ENCODE assay signal across 24 mouse cellular contexts in the genomic region with DNA sequence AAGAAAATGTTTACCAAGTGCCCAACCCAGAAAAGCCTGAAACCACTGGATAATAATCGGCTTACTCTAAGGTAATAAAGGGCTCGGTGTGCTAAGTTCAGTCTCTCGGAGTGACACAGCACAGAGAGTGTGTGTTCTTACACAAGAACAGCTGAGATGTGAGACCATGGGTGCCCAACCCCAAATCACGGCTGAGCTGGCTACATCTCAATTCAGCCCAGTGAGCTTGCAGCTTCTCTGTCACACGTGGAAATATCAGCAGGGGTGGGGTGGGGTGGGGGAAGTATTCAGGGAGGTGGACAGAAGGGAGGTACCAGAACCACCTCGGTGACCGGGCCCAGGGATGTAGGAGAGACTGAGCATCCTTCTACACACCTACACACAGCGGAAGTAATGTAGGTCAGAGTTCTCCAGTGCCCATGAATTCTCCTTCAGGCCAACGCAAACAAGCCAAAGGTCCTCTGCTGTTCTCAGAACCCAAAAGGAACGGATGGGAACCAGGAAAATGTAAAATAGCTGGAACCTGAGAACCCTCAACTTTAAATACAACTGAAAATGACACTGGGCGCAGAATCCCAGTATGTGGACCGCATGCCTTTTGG. TPM values are rescaled to one million over a fixed set of nuclear protein-coding genes. Genes with fewer than 3 reads are reported as not detected.
DNase-seq lines count a peak whose midpoint lies in the region; ATAC-seq and TF ChIP-seq lines count a peak whose summit lies in the region.
"Had no signal": no experiment of that assay in that cellular context is flagged by ENCODE, and none has a peak within 500 bp of the region (broad histone marks: within the 10 kb centered on the region; RNA-seq: fewer than 3 reads in every experiment).

No protein-coding gene starts in this region.

- ATAC-seq in heart, embryonic 15.5 days (replicated peaks; ENCODE audit: insufficient number of reproducible peaks, insufficient read depth, low FRiP score, low read depth), result no peak
- no peak for ATAC-seq in midbrain, embryonic 11.5 days (ENCODE audit: low FRiP score)
- no peak for ATAC-seq in midbrain, embryonic 13.5 days
- ATAC-seq in hindbrain, embryonic 12.5 days (ENCODE audit: low FRiP score), result no peak
- ATAC-seq in neural tube, embryonic 15.5 days (ENCODE audit: low FRiP score), result no peak; the same call in 1 of the 2 replicates
- ATAC-seq: forebrain, postnatal 0 days; inflammation-experienced regulatory T-cells, adult 6 months; liver, postnatal 0 days had no signal

- H3K4me2 ChIP-seq in heart, embryonic 15.5 days, result peak overlapping the region; percentile 3; the same call in 1 of the 2 replicates
- no peak overlapping the region for H3K4me2 ChIP-seq in midbrain, embryonic 11.5 days
- H3K4me2 ChIP-seq in midbrain, embryonic 13.5 days (replicated peaks), result no peak overlapping the region
- peak overlapping the region; percentile 20 for H3K4me2 ChIP-seq in myocyte (ENCODE audit: low read depth)
- no peak overlapping the region for H3K4me2 ChIP-seq in hindbrain, embryonic 12.5 days (replicated peaks)
- H3K4me2 ChIP-seq in neural tube, embryonic 15.5 days, result no peak overlapping the region
- H3K4me2 ChIP-seq: heart, embryonic 11.5 days; hindbrain, embryonic 14.5 days; midbrain, embryonic 12.5 days had no signal

- H3K4me1 ChIP-seq in heart, embryonic 15.5 days (replicated peaks), result peaks cover 8% of the 10 kb centered on the region
- peaks cover 4% of the 10 kb centered on the region; the same call in 1 of the 2 replicates for H3K4me1 ChIP-seq in heart, embryonic 10.5 days
- no peaks in the 10 kb centered on the region for H3K4me1 ChIP-seq in midbrain, embryonic 11.5 days (ENCODE audit: control insufficient read depth, insufficient read depth, low read length)
- no peaks in the 10 kb centered on the region for H3K4me1 ChIP-seq in midbrain, embryonic 13.5 days (replicated peaks)
- no peaks in the 10 kb centered on the region for H3K4me1 ChIP-seq in hindbrain, embryonic 12.5 days
- H3K4me1 ChIP-seq in neural tube, embryonic 15.5 days, result no peaks in the 10 kb centered on the region
- H3K4me1 ChIP-seq: forebrain, embryonic 10.5 days; midbrain, embryonic 12.5 days had no signal

- no peak overlapping the region for H3ac ChIP-seq in myocyte (ENCODE audit: control insufficient read depth, insufficient read length)

- DNase-seq in heart, embryonic 10.5 days (ENCODE audit: low spot score), result no peak
- peak; percentile 51 for DNase-seq in midbrain, embryonic 11.5 days (ENCODE audit: low spot score, missing footprints)
- DNase-seq: cerebellum, adult 11-12 months; cerebellum, postnatal 10 days; forebrain, postnatal 0 days; left cerebral cortex, postnatal 4 days; liver; liver, postnatal 0 days; retina, postnatal 1 day had no signal

- H3K4me3 ChIP-seq in heart, embryonic 15.5 days, result no peak overlapping the region
- no peak overlapping the region for H3K4me3 ChIP-seq in heart, embryonic 10.5 days
- no peak overlapping the region for H3K4me3 ChIP-seq in midbrain, embryonic 11.5 days (ENCODE audit: low read depth, low read length)
- no peak overlapping the region for H3K4me3 ChIP-seq in midbrain, embryonic 13.5 days (replicated peaks)
- H3K4me3 ChIP-seq in myocyte, result no peak overlapping the region
- no peak overlapping the region for H3K4me3 ChIP-seq in hindbrain, embryonic 12.5 days
- H3K4me3 ChIP-seq in neural tube, embryonic 15.5 days (replicated peaks), result no peak overlapping the region
- H3K4me3 ChIP-seq: forebrain, embryonic 10.5 days; left cerebral cortex, adult 2 months; midbrain, embryonic 12.5 days had no signal

- no peaks in the 10 kb centered on the region for H3K36me3 ChIP-seq in heart, embryonic 15.5 days
- peaks cover 4% of the 10 kb centered on the region; the same call in 1 of the 2 replicates for H3K36me3 ChIP-seq in heart, embryonic 10.5 days
- H3K36me3 ChIP-seq in midbrain, embryonic 11.5 days (ENCODE audit: control insufficient read depth, insufficient read depth, low read length), result no peaks in the 10 kb centered on the region
- peaks cover 3% of the 10 kb centered on the region; the same call in 1 of the 2 replicates for H3K36me3 ChIP-seq in midbrain, embryonic 13.5 days
- H3K36me3 ChIP-seq in myocyte (ENCODE audit: control insufficient read depth, insufficient read depth), result no peaks in the 10 kb centered on the region
- H3K36me3 ChIP-seq in hindbrain, embryonic 12.5 days, result peaks cover 2% of the 10 kb centered on the region; the same call in 1 of the 2 replicates
- no peaks in the 10 kb centered on the region for H3K36me3 ChIP-seq in neural tube, embryonic 15.5 days
- H3K36me3 ChIP-seq: G1E; midbrain, embryonic 12.5 days had no signal

- 85% methylated on average over 12 of the region's 12 CpGs for WGBS in heart, embryonic 15.5 days
- 85% methylated on average over 12 of the region's 12 CpGs for WGBS in heart, embryonic 10.5 days
- 93% methylated on average over 12 of the region's 12 CpGs for WGBS in midbrain, embryonic 11.5 days
- WGBS in midbrain, embryonic 13.5 days, result 91% methylated on average over 12 of the region's 12 CpGs
- 94% methylated on average over 12 of the region's 12 CpGs for WGBS in hindbrain, embryonic 12.5 days
- 91% methylated on average over 12 of the region's 12 CpGs for WGBS in neural tube, embryonic 15.5 days

- no peak for TF ChIP-seq POLR2A in myocyte (IDR thresholded peaks at IDR 0.05; ENCODE audit: insufficient read length, low read depth)

- H3K27me3 ChIP-seq in heart, embryonic 15.5 days, result no peaks in the 10 kb centered on the region
- H3K27me3 ChIP-seq in heart, embryonic 10.5 days (ENCODE audit: insufficient read depth, poor library complexity, severe bottlenecking), result no peaks in the 10 kb centered on the region
- H3K27me3 ChIP-seq in midbrain, embryonic 11.5 days (ENCODE audit: control insufficient read depth, insufficient read depth, low read length), result no peaks in the 10 kb centered on the region
- H3K27me3 ChIP-seq in midbrain, embryonic 13.5 days, result no peaks in the 10 kb centered on the region
- no peaks in the 10 kb centered on the region for H3K27me3 ChIP-seq in myocyte (ENCODE audit: control insufficient read depth, insufficient read depth, insufficient read length)
- no peaks in the 10 kb centered on the region for H3K27me3 ChIP-seq in hindbrain, embryonic 12.5 days
- H3K27me3 ChIP-seq in neural tube, embryonic 15.5 days (replicated peaks), result no peaks in the 10 kb centered on the region
- H3K27me3 ChIP-seq: CH12.LX; midbrain, embryonic 12.5 days had no signal

- H3K27ac ChIP-seq in heart, embryonic 15.5 days, result no peak overlapping the region
- H3K27ac ChIP-seq in heart, embryonic 10.5 days, result no peak overlapping the region
- no peak overlapping the region for H3K27ac ChIP-seq in midbrain, embryonic 11.5 days (ENCODE audit: low read depth, low read length)
- H3K27ac ChIP-seq in midbrain, embryonic 13.5 days, result no peak overlapping the region
- H3K27ac ChIP-seq in hindbrain, embryonic 12.5 days, result no peak overlapping the region
- H3K27ac ChIP-seq in neural tube, embryonic 15.5 days (replicated peaks), result no peak overlapping the region
- H3K27ac ChIP-seq: forebrain, embryonic 10.5 days; hindbrain, embryonic 14.5 days; left cerebral cortex, adult 2 months; midbrain, embryonic 12.5 days had no signal

- H3K79me2 ChIP-seq in myocyte (ENCODE audit: control insufficient read depth, insufficient read depth), result peaks cover 19% of the 10 kb centered on the region

- no peak overlapping the region for H3K9ac ChIP-seq in heart, embryonic 15.5 days
- no peak overlapping the region for H3K9ac ChIP-seq in midbrain, embryonic 11.5 days (ENCODE audit: low read length)
- H3K9ac ChIP-seq in midbrain, embryonic 13.5 days (replicated peaks), result no peak overlapping the region
- no peak overlapping the region for H3K9ac ChIP-seq in hindbrain, embryonic 12.5 days
- no peak overlapping the region for H3K9ac ChIP-seq in neural tube, embryonic 15.5 days (replicated peaks)
- H3K9ac ChIP-seq: forebrain, postnatal 0 days; hindbrain, embryonic 14.5 days; liver, postnatal 0 days; midbrain, embryonic 12.5 days had no signal

- H3K9me3 ChIP-seq in heart, embryonic 15.5 days (replicated peaks), result no peaks in the 10 kb centered on the region
- H3K9me3 ChIP-seq in heart, embryonic 10.5 days, result no peaks in the 10 kb centered on the region
- no peaks in the 10 kb centered on the region for H3K9me3 ChIP-seq in midbrain, embryonic 11.5 days (ENCODE audit: control insufficient read depth, low read length)
- no peaks in the 10 kb centered on the region for H3K9me3 ChIP-seq in midbrain, embryonic 13.5 days
- H3K9me3 ChIP-seq in hindbrain, embryonic 12.5 days (replicated peaks), result no peaks in the 10 kb centered on the region
- H3K9me3 ChIP-seq in neural tube, embryonic 15.5 days (replicated peaks), result no peaks in the 10 kb centered on the region
- H3K9me3 ChIP-seq: forebrain, embryonic 10.5 days; G1E; midbrain, embryonic 12.5 days had no signal

TF ChIP-seq in myocyte, 11 proteins besides CTCF, POLR2A, EP300 and RAD21:
- TF ChIP-seq MAX (IDR thresholded peaks at IDR 0.05; ENCODE audit: low read depth), result no peak
- TF ChIP-seq TCF3 (IDR thresholded peaks at IDR 0.05; ENCODE audit: insufficient read length, low read depth), result no peak
- no peak for TF ChIP-seq MYOG (IDR thresholded peaks at IDR 0.05; ENCODE audit: control insufficient read depth in 1 of 3, insufficient read depth in 1 of 3, insufficient read length in 2 of 3, low read depth in 2 of 3)

RNA-seq across cellular contexts. Expression of a gene that starts 23.9 kb away (rescaled TPM):
- polyA plus RNA-seq in heart, embryonic 15.5 days (2015; fragmentation: Nextera tagmentation; extraction: Ambion mirVana), result 0.10 TPM in 1 of 2 replicates, not detected in the other
- polyA plus RNA-seq in heart, embryonic 10.5 days (2016; fragmentation: Nextera tagmentation; extraction: Ambion mirVana), result 0.12 TPM in 1 of 2 replicates, not detected in the other
- polyA plus RNA-seq in midbrain, embryonic 11.5 days (2014; fragmentation: Nextera tagmentation; extraction: Ambion mirVana), result 0.12 and 0.18 TPM in 2 replicates
- polyA plus RNA-seq in midbrain, embryonic 13.5 days (2015; fragmentation: Nextera tagmentation; extraction: Ambion mirVana), result 0.26 TPM in 1 of 2 replicates, not detected in the other
- polyA plus RNA-seq in myocyte (2012; fragmentation: generic; extraction: Trizol), result 0.04 TPM
- polyA plus RNA-seq in hindbrain, embryonic 12.5 days (2016; fragmentation: Nextera tagmentation; extraction: Ambion mirVana), result 0.13 and 0.27 TPM in 2 replicates
- polyA plus RNA-seq in neural tube, embryonic 15.5 days (2015; fragmentation: Nextera tagmentation; extraction: Ambion mirVana), result 0.10 and 0.13 TPM in 2 replicates
- polyA plus RNA-seq: cortical plate, adult 2 months; forebrain, embryonic 10.5 days; forebrain, postnatal 0 days; G1E; heart, embryonic 11.5 days; inflammation-experienced regulatory T-cells, adult 6 months; liver, postnatal 0 days; stomach, embryonic 14.5 days had no signal

RNA-seq across cellular contexts. Expression of a gene that starts 52.5 kb away (rescaled TPM):
- 154 and 159 TPM in 2 replicates for polyA plus RNA-seq in heart, embryonic 15.5 days (2015; fragmentation: Nextera tagmentation; extraction: Ambion mirVana)
- polyA plus RNA-seq in heart, embryonic 10.5 days (2016; fragmentation: Nextera tagmentation; extraction: Ambion mirVana), result 153 and 179 TPM in 2 replicates
- 242 and 263 TPM in 2 replicates for polyA plus RNA-seq in midbrain, embryonic 11.5 days (2014; fragmentation: Nextera tagmentation; extraction: Ambion mirVana)
- polyA plus RNA-seq in midbrain, embryonic 13.5 days (2015; fragmentation: Nextera tagmentation; extraction: Ambion mirVana), result 244 and 247 TPM in 2 replicates
- 78.9 TPM for polyA plus RNA-seq in myocyte (2012; fragmentation: generic; extraction: Trizol)
- 264 and 270 TPM in 2 replicates for polyA plus RNA-seq in hindbrain, embryonic 12.5 days (2016; fragmentation: Nextera tagmentation; extraction: Ambion mirVana)
- 270 and 299 TPM in 2 replicates for polyA plus RNA-seq in neural tube, embryonic 15.5 days (2015; fragmentation: Nextera tagmentation; extraction: Ambion mirVana)

Comparison
In these comparisons a context has a peak if more than half of its experiments do, and no peak if none do; other contexts are left out.
1. H3K4me2 ChIP-seq: peak in heart, embryonic 15.5 days (single experiment) and myocyte (single experiment); none in midbrain, embryonic 11.5 days (single experiment), midbrain, embryonic 13.5 days (single experiment), hindbrain, embryonic 12.5 days (single experiment) and neural tube, embryonic 15.5 days (single experiment).